Mouse (Mus musculus) urinary bladder, postnatal 25 days (tissue): ENCODE measurements around the gene Acsl6.

Experiments
- DNase-seq: peaks from one replicate; pipeline ENCODE4 v3.0.0; 2022; ENCODE audit warnings: low spot score

Gene Acsl6

GRCm38 (mm10) chr11:54307139-54307816 lies 3.7 kb downstream of the Acsl6 start:
- DNase-seq = peak; percentile 33

DNA sequence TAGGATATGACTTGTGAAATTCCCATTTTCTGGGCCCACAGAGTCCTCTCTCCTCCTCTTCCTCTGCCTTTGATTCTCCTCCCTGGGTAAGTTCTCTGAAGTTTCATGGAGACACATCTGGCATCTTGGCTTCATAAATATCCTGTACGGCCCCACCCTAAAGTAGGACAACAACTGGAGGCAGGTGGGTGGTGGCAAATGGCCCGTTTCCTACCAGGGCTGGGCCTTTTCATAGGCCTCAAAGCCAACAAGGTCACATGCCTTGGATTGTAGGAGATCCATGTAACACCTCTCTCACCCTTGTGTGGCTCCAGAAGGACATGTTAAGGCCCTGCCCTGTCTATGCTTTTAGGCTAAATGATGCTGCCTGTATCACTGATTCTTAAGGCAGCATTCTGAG lies 7.0 kb downstream of the Acsl6 start:
- no peak for DNase-seq

DNA sequence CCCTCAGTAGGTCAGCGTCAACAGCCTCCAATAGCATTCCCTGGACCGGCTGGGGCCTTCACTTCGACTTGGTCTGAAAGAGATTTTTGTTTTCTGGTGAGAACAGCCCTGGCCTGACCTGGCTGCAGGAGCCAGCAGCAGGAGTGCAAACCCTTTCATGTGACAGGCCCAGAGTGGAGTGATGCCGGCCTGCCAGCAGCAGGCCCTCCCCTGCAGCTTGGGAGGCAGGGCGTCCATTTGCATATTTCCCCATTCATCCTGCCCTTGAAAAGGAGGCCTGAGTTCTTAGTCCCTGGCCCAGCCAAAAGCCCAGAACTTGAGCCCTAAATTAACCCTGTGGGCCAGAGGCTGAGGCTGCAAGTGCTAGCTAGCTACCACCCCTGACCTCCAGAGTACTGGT lies 8.4 kb downstream of the Acsl6 start:
- DNase-seq = no peak

GRCm38 (mm10) chr11:54312603-54313002 lies 9.0 kb downstream of the Acsl6 start:
- no peak for DNase-seq

DNA sequence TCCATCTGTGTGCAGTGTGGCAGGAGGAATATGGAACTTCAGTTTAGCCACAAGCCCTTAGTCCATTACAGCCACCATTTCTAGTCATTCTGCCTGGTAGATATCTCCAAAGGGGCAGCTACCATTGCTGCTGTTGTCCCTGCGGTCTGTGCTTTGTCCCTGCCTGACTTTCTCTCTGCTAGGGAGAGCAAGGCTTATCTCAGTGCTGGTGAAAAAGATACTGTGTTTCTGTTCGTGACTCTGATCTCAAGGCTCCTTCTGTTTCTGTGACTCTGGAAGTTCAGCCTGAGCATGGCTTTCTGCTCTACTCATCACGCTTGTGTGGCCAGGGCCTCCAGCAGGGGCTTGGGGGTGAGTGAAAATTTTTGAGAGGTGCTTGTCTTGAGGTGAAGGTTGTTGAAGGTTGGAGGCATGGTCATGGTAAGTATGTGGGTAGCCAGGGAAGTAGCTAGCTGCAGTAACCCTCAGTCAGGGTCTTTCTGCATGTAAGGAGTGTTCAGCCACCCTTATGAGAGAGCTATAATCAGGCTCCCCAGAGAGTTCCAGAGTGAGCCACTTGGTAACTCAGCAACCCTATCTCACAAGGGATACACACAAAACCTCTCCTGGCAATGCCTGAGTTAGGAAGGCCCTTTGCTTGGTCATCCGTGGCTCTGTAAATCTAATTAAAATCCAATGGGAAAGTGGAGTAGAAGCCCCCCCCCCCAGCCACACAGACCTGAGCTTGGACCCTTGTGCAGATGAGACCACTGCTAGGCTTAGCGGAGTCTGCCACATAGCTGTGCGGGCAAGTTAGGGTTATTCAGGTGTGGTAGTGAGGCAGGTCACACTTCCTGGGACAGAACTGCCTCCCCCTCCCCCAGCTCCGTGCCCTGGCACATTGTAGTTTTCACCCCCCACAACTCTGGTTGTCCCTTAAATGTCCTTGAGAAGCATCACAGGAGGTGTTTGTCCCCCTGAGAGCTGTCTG lies 10.1 kb downstream of the Acsl6 start:
- no peak for DNase-seq

- DNase-seq = no peak
These were observed 11.1 kb downstream of the Acsl6 start for GRCm38 (mm10) chr11:54314740-54315139.

- DNase-seq = no peak
These were observed 11.7 kb downstream of the Acsl6 start for GRCm38 (mm10) chr11:54315336-54315735.

- no peak for DNase-seq
These were observed 13.8 kb downstream of the Acsl6 start for GRCm38 (mm10) chr11:54317361-54317760.

- no peak for DNase-seq
These were observed 14.2 kb downstream of the Acsl6 start for GRCm38 (mm10) chr11:54317795-54318194.

DNA sequence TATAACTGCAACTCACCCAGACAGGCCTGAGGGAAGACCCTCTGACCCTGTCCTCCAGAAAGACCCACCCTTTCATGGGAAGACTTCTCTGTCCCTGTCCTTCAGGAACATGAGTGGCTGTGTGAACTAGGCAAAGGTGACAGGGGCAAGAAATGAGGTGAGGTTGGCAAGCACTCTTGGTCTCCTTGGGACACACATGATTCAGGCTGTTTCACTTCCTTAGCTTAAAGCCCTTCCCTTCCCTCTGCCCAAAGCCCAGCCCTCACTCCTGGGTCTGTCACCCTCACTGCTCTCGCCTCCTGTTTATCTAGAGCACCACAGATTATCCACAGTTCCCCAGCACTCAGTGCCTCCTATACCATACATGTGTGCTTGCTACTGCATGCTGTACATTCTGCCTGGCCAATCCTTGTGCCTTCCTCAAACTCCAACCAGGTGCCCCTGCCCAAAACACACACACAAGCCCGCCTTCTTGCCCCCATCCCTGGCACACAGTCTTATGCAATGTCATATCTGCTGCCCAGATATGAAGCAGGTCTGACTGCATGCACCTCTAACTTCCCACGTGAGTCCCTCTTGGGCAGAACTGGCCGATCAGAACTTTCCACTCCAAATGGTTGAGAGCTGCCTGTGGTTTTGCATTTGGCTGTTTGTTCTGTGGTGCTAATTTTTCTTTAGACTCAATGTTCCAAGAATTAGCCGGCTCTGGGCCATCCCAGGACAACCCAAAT lies 18.4 kb downstream of the Acsl6 start:
- DNase-seq = no peak

DNA sequence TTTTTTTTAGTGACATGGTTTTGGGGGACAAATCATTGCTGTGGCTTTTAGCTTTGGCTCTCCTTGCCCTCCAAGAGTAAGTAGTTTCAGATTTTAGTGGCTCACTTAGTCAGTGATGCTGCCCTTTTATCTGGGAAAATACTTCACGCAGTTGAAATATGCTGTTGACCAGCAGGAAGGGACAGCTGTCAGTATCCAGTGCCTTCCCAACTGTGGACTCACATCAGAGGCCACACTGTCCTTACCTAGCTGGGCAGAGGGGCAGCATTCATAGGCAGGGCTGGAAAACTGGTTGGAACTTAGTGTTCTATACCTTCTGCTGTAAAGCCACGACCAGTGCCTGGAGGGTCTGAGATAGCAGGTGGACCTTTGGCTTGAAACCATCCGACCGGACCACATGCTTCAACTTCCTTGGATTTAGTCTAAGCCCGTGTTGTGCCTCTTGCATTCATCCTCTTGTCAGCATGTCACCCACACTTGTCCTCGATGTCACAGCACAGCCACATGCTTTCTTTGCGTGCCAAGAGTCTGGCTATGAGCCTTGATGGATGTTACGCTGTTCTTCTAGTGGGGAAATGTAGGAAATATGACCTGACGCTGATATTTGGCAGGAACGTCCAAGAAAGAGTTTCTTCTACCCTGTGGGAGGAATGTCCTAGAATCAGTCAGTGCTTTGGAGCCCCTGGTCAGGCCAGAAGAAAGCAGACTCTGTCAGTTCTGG lies 28.0 kb downstream of the Acsl6 start:
- no peak for DNase-seq

GRCm38 (mm10) chr11:54336165-54336707 lies 32.6 kb downstream of the Acsl6 start:
- no peak for DNase-seq

DNA sequence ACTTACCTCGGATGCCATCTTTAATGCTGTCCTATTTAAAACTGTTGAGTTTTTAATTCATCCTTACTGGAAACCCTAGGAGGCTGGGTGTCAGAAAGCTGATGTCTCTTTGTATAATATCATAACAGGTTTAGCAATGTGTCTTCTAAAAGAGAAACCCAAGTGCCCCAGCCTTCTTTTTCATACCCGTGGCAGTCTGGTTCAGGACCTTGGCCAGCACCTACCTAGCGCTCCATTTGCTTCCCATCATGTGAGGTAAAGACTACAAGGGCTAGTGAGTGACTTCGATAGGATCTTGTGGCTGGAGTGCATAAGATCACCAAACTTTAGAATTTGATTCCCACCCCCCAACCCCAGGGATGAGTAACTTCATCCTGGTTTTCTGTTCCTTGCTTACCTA lies 40.1 kb downstream of the Acsl6 start:
- DNase-seq = peak; percentile 13

DNA sequence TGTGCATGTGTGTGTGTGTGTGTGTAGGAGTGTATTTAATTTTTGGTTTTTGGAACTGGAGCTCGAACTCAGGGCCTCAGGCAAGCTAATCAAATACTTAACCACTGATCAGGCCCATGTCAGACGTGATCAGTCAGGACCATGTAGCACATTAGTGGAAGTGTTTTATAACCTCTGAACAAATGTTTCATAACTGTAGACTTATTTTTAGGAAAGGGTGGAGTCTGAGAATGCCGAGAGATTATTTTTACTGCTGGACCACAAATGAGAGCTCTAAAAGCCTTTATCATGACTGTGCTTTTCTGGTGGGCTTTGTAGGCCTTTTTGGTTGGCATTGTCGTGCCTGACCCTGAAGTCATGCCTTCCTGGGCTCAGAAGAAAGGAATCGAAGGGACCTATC lies 48.1 kb downstream of the Acsl6 start:
- no peak for DNase-seq

- DNase-seq = no peak
These were observed 49.6 kb downstream of the Acsl6 start for GRCm38 (mm10) chr11:54353121-54353576.

GRCm38 (mm10) chr11:54354595-54355563 lies 51.3 kb downstream of the Acsl6 start:
- DNase-seq = no peak

- no peak for DNase-seq
These were observed 52.0 kb downstream of the Acsl6 start for GRCm38 (mm10) chr11:54355564-54355955.

DNA sequence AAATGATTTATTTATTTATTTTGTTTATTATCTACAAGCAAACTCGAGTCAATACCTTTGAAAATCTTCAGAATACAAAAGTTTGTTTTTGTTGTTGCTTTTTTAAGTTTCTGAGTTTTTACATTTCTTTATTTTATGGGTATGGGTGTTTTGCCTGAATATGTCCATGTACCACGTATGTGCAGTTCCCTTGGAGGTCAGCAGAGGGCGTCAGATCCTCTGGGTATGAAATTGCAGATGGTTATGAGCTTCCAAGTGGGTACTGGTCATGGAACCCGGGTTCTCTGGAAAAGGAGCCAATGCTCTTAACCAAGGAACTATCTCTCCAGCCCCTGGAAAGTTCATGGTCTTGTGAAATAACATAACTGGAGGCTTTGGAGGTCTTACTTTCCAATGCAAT lies 53.1 kb downstream of the Acsl6 start:
- DNase-seq = peak; percentile 8

GRCm38 (mm10) chr11:54372553-54372952 lies 69.0 kb downstream of the Acsl6 start:
- no peak for DNase-seq

GRCm38 (mm10) chr11:54390386-54390785 lies 86.8 kb downstream of the Acsl6 start:
- no peak for DNase-seq
